Mouse (Mus musculus) forebrain, embryonic 14.5 days (tissue): ENCODE data around the gene Zbtb9. TPM values are rescaled to one million over a fixed set of nuclear protein-coding genes. Genes with fewer than 3 reads are reported as not detected.
"Not testable (repeated sequence)": the region's sequence is repeated elsewhere in the genome, so short reads cannot be mapped to it uniquely, and the experiment has no call there.

Source experiments
- ATAC-seq: fragments of 200-750 bp; cut with Nextera tagmentation; 2 replicates; pipeline ENCODE4 v1.8.0; 2017; ENCODE audit warnings: mild to moderate bottlenecking, moderate library complexity
- DNase-seq: peaks from one replicate; pipeline ENCODE4 v3.0.0-alpha.2; 2015; ENCODE audit warnings: low spot score
- H3K27ac ChIP-seq: fragments of 300-500 bp; sonication (generic); 2 replicates; pipeline ENCODE4 v1.5.1; 2014; ENCODE audit warnings: low read depth, mild to moderate bottlenecking, control low read depth, low read length, moderate library complexity
- H3K27me3 ChIP-seq: fragments of 300-500 bp; sonication (generic); replicated peaks from 2 replicates; pipeline ENCODE4 v1.6.1; 2014; ENCODE audit warnings: low read length, control low read depth, mixed read lengths; ENCODE audit not compliant: control insufficient read depth, insufficient read depth
- H3K36me3 ChIP-seq: fragments of 300-500 bp; sonication (generic); 2 replicates; pipeline ENCODE4 v1.6.1; 2014; ENCODE audit warnings: low read length, control low read depth; ENCODE audit not compliant: control insufficient read depth, insufficient read depth
- H3K4me1 ChIP-seq: fragments of 300-500 bp; sonication (generic); 2 replicates; pipeline ENCODE4 v1.6.1; 2014; ENCODE audit warnings: antibody characterized with exemption, low read length, control low read depth; ENCODE audit not compliant: control insufficient read depth, insufficient read depth
- H3K4me2 ChIP-seq: fragments of 300-500 bp; sonication (generic); 2 replicates; pipeline ENCODE4 v1.6.1; 2014; ENCODE audit warnings: mild to moderate bottlenecking, control low read depth, low read length
- H3K4me3 ChIP-seq: fragments of 300-500 bp; sonication (generic); 2 replicates; pipeline ENCODE4 v1.5.1; 2014; ENCODE audit warnings: low read depth, low read length, control low read depth
- H3K9ac ChIP-seq: fragments of 300-500 bp; sonication (generic); 2 replicates; pipeline ENCODE4 v1.6.1; 2014; ENCODE audit warnings: mild to moderate bottlenecking, low read length, control low read depth, moderate library complexity
- H3K9me3 ChIP-seq: fragments of 300-500 bp; sonication (generic); replicated peaks from 2 replicates; pipeline ENCODE4 v1.6.1; 2016; ENCODE audit warnings: low read length, control low read depth, mixed read lengths; ENCODE audit not compliant: control insufficient read depth
- WGBS: fragments of 180-500 bp; shearing (Covaris S2); extraction: QIAGEN DNeasy Blood & Tissue Kit; methylation state at CpG from one replicate; pipeline ENCODE4 v1.1.7; 2014; 5-methylcytosine and 5-hydroxymethylcytosine counted together
- polyA plus RNA-seq: library from polyadenylated mRNA; unstranded; fragments of >200 nt; fragmentation: Nextera tagmentation; extraction: Ambion mirVana; gene quantifications from 2 replicates; pipeline ENCODE4 v1.2.1, GENCODE M21; 2014

The Zbtb9 gene
- polyA plus RNA-seq, 1 experiment from 2014 or later = 9.1 TPM

DNA sequence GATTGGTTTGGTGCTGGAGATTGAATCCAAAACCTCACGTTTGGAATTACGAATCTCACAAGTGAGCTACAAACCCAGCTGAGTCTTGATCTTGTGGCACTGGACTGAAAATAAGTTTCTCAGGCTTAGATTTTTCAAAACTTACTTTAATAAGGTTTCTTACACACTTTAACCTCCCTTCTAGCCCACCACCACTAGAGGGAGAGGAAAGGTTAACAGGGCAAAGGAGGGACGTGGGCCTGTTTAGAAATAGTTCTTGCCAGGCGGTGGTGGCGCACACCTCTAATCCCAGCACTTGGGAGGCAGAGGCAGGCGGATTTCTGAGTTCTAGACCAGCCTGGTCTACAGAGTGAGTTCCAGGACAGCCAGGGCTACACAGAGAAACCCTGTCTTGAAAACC is 4.4 kb downstream of the Zbtb9 start:
- not testable (repeated sequence) for H3K27me3 ChIP-seq, H3K4me2 ChIP-seq, DNase-seq, ATAC-seq, H3K9me3 ChIP-seq, H3K27ac ChIP-seq, H3K9ac ChIP-seq, H3K4me3 ChIP-seq
- H3K36me3 ChIP-seq = peaks cover 62% of the 10 kb centered on the region
- H3K4me1 ChIP-seq = peaks cover 15% of the 10 kb centered on the region
- WGBS = 88% methylated on average over 6 of the region's 6 CpGs

DNA sequence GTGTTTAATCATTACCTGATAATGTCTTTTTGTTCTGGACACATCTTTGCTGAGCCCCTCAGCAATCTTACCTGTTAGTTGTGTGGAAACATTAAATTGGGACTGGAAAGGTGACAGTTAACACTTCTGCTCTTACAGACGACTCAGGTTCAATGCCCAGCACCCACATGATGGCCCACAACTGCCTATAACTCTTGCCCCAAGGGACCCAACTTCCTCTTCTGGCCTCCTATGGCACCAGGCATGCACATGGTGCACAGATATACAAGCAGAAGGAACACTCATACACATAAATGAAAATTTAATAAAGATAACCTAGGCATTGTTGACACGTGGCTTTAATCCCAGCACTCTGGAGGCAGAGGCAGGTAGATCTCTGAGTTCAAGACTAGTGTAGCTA is 6.5 kb downstream of the Zbtb9 start:
- no peak for DNase-seq
- no peak overlapping the region for H3K4me3 ChIP-seq
- peaks cover 3% of the 10 kb centered on the region; the same call in 1 of the 2 replicates for H3K4me1 ChIP-seq

DNA sequence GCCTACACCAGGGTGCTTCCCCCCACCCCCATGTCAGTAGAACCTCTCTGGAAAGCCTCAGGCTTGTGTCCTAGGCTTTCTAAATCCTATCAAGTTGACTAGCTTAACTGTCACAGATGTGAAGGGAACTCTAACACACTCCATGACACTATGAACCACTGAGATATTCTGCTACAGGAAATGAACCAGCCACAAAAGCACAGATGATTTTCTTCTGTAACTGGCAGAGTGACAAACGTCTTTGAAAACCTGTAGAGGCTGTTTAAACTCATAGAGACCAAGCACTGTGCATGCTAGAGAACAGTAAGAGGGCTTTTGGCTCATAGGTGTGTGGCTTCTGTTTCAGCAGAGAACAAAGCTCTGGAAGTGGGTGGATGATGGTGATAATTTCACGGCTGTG is 8.1 kb downstream of the Zbtb9 start:
- H3K9me3 ChIP-seq = no peaks in the 10 kb centered on the region
- H3K27me3 ChIP-seq = no peaks in the 10 kb centered on the region
- no peak overlapping the region for H3K27ac ChIP-seq
- WGBS = 73% methylated on average over 2 of the region's 2 CpGs
- no peak for ATAC-seq
- peaks cover 44% of the 10 kb centered on the region for H3K36me3 ChIP-seq
- no peak for DNase-seq
- no peak overlapping the region for H3K4me3 ChIP-seq
- no peak overlapping the region for H3K9ac ChIP-seq
- H3K4me1 ChIP-seq = 0 out of 2 replicates have a peak, but pooled peaks cover 2% of the 10 kb centered on the region
- H3K4me2 ChIP-seq = no peak overlapping the region

More for the DNA sequence above, 6.5 kb downstream of the Zbtb9 start:
- Histone ChIP-seq H3K9me3 (no peaks in the 10 kb centered on the region), H3K4me2 (no peak overlapping the region), H3K36me3 (peaks cover 60% of the 10 kb centered on the region), H3K27me3 (no peaks in the 10 kb centered on the region), H3K9ac (no peak overlapping the region), H3K27ac (no peak overlapping the region)
- WGBS = 87% methylated on average over 2 of the region's 2 CpGs
- ATAC-seq = no peak

DNA sequence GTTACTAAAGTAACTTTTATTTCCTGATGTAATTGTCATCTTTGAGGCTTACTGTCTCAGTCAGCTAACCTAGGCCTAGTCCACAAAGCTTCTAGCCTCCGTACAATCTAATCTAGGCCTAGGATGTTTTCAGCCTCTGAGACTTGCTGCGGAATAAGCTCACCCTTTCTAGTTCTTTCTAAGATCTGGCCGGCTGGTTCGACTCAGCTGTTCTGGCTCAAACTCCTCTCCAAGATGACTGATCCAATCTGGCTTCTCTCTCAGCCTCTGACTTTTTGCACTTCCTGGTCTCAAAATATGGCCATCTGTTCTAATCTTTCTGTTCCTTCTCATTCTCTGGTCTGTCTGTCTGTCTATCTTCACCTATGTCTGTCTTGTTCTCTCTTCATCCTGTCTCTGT is 10.4 kb downstream of the Zbtb9 start:
- Histone ChIP-seq H3K27ac (no peak overlapping the region), H3K4me1 (no peaks in the 10 kb centered on the region), H3K9me3 (no peaks in the 10 kb centered on the region), H3K4me2 (no peak overlapping the region), H3K27me3 (no peaks in the 10 kb centered on the region), H3K9ac (no peak overlapping the region), H3K36me3 (peaks cover 22% of the 10 kb centered on the region), H3K4me3 (no peak overlapping the region)
- WGBS = 95% methylated on average over 4 of the region's 4 CpGs
- ATAC-seq (no peak), DNase-seq (no peak)

DNA sequence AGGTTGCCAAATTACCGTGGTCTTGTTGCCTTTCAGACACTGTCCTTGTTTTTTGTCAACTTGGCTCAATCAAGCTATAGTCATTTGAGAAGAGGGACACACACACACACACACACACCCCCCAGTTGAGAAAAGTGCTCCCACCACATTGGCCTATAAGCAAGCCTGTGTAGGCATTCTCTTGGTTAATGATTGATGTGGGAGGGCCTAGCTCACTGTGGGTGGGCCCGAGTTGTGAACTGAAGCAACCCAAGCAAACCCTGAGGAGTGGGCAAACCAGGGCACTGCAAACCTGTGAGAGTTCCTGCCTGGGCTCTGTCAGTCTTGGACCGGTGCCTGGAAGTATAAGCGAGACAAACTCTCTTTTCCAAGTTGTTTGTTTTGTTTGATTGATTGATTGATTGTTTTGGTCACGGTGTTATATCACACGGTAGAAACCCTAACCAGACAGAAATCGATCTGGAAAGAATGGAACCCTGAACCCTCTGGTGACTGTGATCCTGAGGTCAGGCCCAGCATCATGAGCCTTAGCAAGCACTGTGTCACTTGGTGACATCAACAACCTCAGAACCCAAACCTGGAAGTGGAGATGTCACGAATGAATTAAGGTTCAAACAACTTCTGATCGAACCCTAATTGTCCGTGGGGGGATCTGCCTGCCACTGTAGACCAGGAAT is 12.7 kb downstream of the Zbtb9 start:
- no peaks in the 10 kb centered on the region for H3K27me3 ChIP-seq
- no peaks in the 10 kb centered on the region for H3K4me1 ChIP-seq
- 0 out of 2 replicates have a peak, but pooled peaks cover 5% of the 10 kb centered on the region for H3K36me3 ChIP-seq
- H3K4me2 ChIP-seq = no peak overlapping the region
- no peak overlapping the region for H3K4me3 ChIP-seq
- 90% methylated on average over 10 of the region's 10 CpGs for WGBS
- H3K9ac ChIP-seq = no peak overlapping the region
- H3K27ac ChIP-seq = no peak overlapping the region
- H3K9me3 ChIP-seq = no peaks in the 10 kb centered on the region
- ATAC-seq (no peak), DNase-seq (no peak)

DNA sequence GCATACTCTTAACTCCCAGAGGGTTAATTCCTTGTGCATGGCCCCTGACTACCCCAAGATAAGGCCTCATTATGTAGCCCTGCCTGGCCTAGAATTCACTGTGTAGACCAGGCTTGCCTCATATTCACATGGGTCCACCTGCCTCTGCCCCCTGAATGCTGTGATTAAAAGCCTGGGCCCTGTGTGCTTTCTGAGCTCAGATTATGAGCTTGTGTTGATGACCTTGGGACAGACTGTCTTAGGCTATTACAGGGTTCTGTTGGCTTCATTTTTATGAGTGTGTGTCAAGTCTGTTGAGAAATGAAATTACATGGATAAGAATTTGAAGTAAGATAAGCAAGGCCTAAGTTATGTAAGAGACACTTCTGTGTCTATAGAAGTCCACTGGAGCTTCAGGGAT is 17.6 kb downstream of the Zbtb9 start:
- no peak for DNase-seq
- no peak for ATAC-seq
- Histone ChIP-seq H3K4me1 (no peaks in the 10 kb centered on the region), H3K9ac (no peak overlapping the region), H3K4me2 (no peak overlapping the region), H3K4me3 (no peak overlapping the region), H3K36me3 (no peaks in the 10 kb centered on the region), H3K27me3 (no peaks in the 10 kb centered on the region), H3K9me3 (no peaks in the 10 kb centered on the region), H3K27ac (no peak overlapping the region)

DNA sequence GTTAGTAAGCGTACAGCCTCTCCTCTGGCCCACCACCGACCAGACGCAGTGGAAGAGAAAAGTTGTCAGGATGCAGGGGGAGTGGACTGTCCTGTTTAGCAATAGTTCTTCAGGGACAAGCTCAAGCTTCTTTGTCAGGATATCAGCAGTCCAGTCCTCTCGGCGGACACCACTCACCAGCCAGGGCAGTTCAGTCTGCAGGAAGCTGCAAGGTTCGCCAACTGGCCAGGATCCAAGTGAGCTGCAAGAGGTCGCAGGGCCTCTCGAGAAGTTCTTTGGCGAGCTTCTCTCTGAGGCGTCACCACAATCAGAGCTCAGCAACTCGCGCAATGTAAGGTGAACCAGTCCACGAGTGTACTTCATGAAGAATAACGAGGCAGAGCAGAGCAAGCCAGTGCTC is 21.4 kb downstream of the Zbtb9 start:
- Histone ChIP-seq H3K4me2 (no peak overlapping the region), H3K27me3 (no peaks in the 10 kb centered on the region), H3K4me1 (no peaks in the 10 kb centered on the region), H3K27ac (no peak overlapping the region), H3K4me3 (no peak overlapping the region), H3K36me3 (no peaks in the 10 kb centered on the region), H3K9ac (no peak overlapping the region), H3K9me3 (no peaks in the 10 kb centered on the region)
- WGBS = 76% methylated on average over 14 of the region's 14 CpGs
- DNase-seq (peak; percentile 13), ATAC-seq (no peak)

DNA sequence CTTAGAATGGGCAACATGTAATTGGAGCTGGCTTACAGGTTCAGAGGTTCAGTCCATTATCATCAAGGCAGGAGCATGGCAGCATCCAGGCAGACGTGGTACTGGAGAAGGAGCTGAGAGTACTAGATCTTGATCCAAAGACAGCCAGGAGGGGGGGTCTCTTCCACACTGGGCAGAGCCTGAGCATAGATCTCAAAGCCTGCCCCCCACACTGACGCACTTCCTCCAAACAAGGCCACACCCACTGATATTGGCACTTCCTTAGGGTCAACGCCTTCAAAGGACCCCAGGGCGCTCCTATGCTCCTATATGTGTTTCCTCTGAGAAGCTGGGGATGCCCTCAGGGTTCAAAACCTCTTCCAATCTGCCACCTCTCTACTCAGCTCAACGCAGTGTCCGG is 22.0 kb downstream of the Zbtb9 start:
- Histone ChIP-seq H3K4me1 (no peaks in the 10 kb centered on the region), H3K9ac (no peak overlapping the region), H3K36me3 (no peaks in the 10 kb centered on the region), H3K9me3 (no peaks in the 10 kb centered on the region), H3K27ac (no peak overlapping the region), H3K27me3 (no peaks in the 10 kb centered on the region), H3K4me3 (no peak overlapping the region), H3K4me2 (no peak overlapping the region)
- DNase-seq (no peak), ATAC-seq (no peak)
- 86% methylated on average over 6 of the region's 6 CpGs for WGBS

DNA sequence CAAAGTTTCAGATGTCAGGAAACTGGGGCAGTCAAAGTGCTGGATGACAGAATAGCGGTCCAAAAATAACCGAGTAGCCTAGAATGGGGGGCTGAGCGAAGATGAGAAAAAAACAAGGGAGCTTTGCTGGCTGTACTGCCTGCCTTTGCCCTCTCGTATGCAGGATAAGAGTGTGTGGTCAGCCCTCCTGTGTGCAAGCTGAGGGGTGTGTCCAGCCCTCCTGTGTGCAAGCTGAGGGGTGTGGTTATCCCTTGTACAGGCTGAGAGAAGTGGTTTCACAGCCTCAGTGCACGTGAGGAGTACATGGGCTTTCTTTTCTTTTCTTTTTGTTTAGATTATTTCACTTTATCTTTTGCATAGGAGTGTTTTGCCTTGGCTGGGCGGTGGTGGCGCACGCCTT is 22.6 kb downstream of the Zbtb9 start:
- no peak overlapping the region for H3K9ac ChIP-seq
- no peak overlapping the region for H3K4me2 ChIP-seq
- H3K27ac ChIP-seq = no peak overlapping the region
- H3K36me3 ChIP-seq = no peaks in the 10 kb centered on the region
- no peaks in the 10 kb centered on the region for H3K9me3 ChIP-seq
- no peak overlapping the region for H3K4me3 ChIP-seq
- no peaks in the 10 kb centered on the region for H3K27me3 ChIP-seq
- no peaks in the 10 kb centered on the region for H3K4me1 ChIP-seq
- WGBS = 78% methylated on average over 8 of the region's 8 CpGs
- ATAC-seq (no peak), DNase-seq (no peak)
